Mouse (Mus musculus): ENCODE data around the gene Capn7. TPM values are rescaled to one million over a fixed set of nuclear protein-coding genes. Genes with fewer than 3 reads are reported as not detected.

Gene Capn7
- total RNA-seq, 2 experiments from 2014 or later: 38.9 to 39.3 TPM

Other genes with a start within 250 kb of the Capn7 start
- 10 to 100 TPM; 22.9 to 24.9 TPM for gene Smim4, start 207.7 kb upstream of the Capn7 start, total RNA-seq (2021)
- 1 to 10 TPM; 6.6 to 8.5 TPM for gene Nt5dc2, start 205.6 kb upstream of the Capn7 start, total RNA-seq (2021)
- 10 to 100 TPM; 24.3 to 29.6 TPM for gene Stab1, start 168.0 kb upstream of the Capn7 start, total RNA-seq (2021)
- gene Tnnc1, start 128.3 kb upstream of the Capn7 start, total RNA-seq (2021): 1 to 10 TPM; 2.9 to 3.7 TPM
- gene Nisch, start 119.7 kb upstream of the Capn7 start, total RNA-seq (2021): 100 to 1,000 TPM; 412 to 432 TPM
- gene Sema3g, start 118.8 kb upstream of the Capn7 start, total RNA-seq (2021): 1 to 10 TPM; 3.6 to 4.4 TPM
- gene Phf7, start 85.3 kb upstream of the Capn7 start, total RNA-seq (2021): 1 to 10 TPM; 5.0 to 5.3 TPM
- gene Bap1, start 85.2 kb upstream of the Capn7 start, total RNA-seq (2021): 100 to 1,000 TPM; 125 to 130 TPM
- gene Dnah1, start 12.7 kb upstream of the Capn7 start, total RNA-seq (2021): 1 to 10 TPM; 1.4 to 2.1 TPM
- gene Sh3bp5, start 99.4 kb downstream of the Capn7 start, total RNA-seq (2021): 10 to 100 TPM; 76.4 to 80.0 TPM
- gene Eaf1, start 157.8 kb downstream of the Capn7 start, total RNA-seq (2021): 10 to 100 TPM; 13.1 to 14.2 TPM
- 10 to 100 TPM; 26.5 to 27.3 TPM for gene Mettl6, start 158.4 kb downstream of the Capn7 start, total RNA-seq (2021)

Data from left cerebral cortex, postnatal 10 days (tissue).